Mouse (Mus musculus): Measurements from ENCODE around the gene Pde10a.

GRCm38 (mm10) chr17:8888639-8889038 lies 363.5 kb downstream of the Pde10a start:
- TF ChIP-seq CTCF (IDR thresholded peaks at IDR 0.05; ENCODE audit: extremely low read depth, insufficient read depth, insufficient read length, insufficient replicate concordance) (no peak), POLR2A (IDR thresholded peaks at IDR 0.05; ENCODE audit: low read depth, low read length) (no peak)
